Mouse (Mus musculus) neural tube, embryonic 15.5 days (tissue): ENCODE results near the gene Ibsp. TPM values are rescaled to one million over a fixed set of nuclear protein-coding genes. Genes with fewer than 3 reads are reported as not detected.

Source experiments
- ATAC-seq: fragments of 200-750 bp; cut with Nextera tagmentation; 2 replicates; pipeline ENCODE4 v1.8.0; 2017; ENCODE audit warnings: mild to moderate bottlenecking, moderate TSS enrichment, moderate library complexity; ENCODE audit not compliant: low FRiP score
- H3K27ac ChIP-seq: fragments of 300-500 bp; sonication (generic); replicated peaks from 2 replicates; pipeline ENCODE4 v1.5.1; 2015; ENCODE audit warnings: mild to moderate bottlenecking, inconsistent platforms
- H3K27me3 ChIP-seq: fragments of 300-500 bp; sonication (generic); replicated peaks from 2 replicates; pipeline ENCODE4 v1.6.1; 2015; ENCODE audit warnings: inconsistent platforms
- H3K36me3 ChIP-seq: fragments of 300-500 bp; sonication (generic); 2 replicates; pipeline ENCODE4 v1.6.1; 2015; ENCODE audit warnings: inconsistent platforms
- H3K4me1 ChIP-seq: fragments of 300-500 bp; sonication (generic); 2 replicates; pipeline ENCODE4 v1.6.1; 2015; ENCODE audit warnings: inconsistent platforms
- H3K4me2 ChIP-seq: fragments of 300-500 bp; sonication (generic); 2 replicates; pipeline ENCODE4 v1.6.1; 2015; ENCODE audit warnings: inconsistent platforms, mild to moderate bottlenecking, moderate library complexity
- H3K4me3 ChIP-seq: fragments of 300-500 bp; sonication (generic); replicated peaks from 2 replicates; pipeline ENCODE4 v1.5.1; 2015; ENCODE audit warnings: mild to moderate bottlenecking, inconsistent platforms
- H3K9ac ChIP-seq: fragments of 300-500 bp; sonication (generic); replicated peaks from 2 replicates; pipeline ENCODE4 v1.6.1; 2015; ENCODE audit warnings: mild to moderate bottlenecking, inconsistent platforms
- H3K9me3 ChIP-seq: fragments of 300-500 bp; sonication (generic); replicated peaks from 2 replicates; pipeline ENCODE4 v1.6.1; 2016; ENCODE audit warnings: inconsistent platforms
- WGBS: fragments of 180-500 bp; shearing (Covaris S2); methylation state at CpG from one replicate; pipeline ENCODE4 v1.1.7; 2015; ENCODE audit warnings: mixed read lengths; 5-methylcytosine and 5-hydroxymethylcytosine counted together
- microRNA-seq: library from miRNA; unstranded; fragments of <30 nt; microRNA quantifications from one replicate; pipeline ENCODE4, GENCODE M21; 2017
- polyA plus RNA-seq: library from polyadenylated mRNA; unstranded; fragments of >200 nt; fragmentation: Nextera tagmentation; extraction: Ambion mirVana; gene quantifications from 2 replicates; pipeline ENCODE4 v1.2.1, GENCODE M21; 2015

Ibsp gene
- polyA plus RNA-seq, 1 experiment from 2014 or later = 13.7 TPM

DNA sequence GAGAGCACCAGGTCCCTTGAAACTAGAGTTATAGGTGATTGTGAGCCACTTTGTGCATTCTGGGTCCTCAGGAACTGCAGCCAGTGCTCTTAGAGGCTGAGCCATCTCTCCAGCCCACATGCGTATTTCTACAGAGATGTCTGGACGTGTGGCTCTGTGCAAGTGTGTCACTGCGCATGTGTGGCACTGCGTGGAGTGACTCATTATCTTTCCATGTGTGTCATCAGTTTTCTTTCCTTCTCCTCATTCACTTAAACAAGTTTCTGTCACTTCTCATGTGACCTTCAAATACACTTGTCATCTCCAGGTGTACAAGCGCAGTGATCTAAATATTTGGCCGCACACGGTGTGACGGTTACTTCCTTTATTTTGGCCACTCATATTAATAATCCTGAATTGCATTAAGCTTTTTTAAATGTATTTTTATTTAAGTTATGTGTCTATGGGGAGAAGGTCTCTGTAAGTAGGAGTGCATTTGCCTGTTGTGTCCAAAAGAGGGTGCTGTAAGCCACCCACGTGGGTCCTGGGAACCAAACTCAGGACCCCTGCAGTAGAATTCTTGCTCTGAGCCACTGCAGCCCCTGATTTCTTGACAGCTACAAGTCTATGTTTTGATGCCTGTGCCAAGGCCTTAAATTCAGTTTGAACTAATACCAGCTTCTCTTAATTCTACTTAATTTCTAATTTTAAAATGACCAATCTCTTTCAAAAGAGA, 45.7 kb downstream of the Ibsp start:
- WGBS = 77% methylated on average over 9 of the region's 9 CpGs
- peaks cover 4% of the 10 kb centered on the region; the same call in 1 of the 2 replicates for H3K4me1 ChIP-seq
- no peak for ATAC-seq
- no peaks in the 10 kb centered on the region for H3K27me3 ChIP-seq
- no peak overlapping the region for H3K27ac ChIP-seq
- no peaks in the 10 kb centered on the region for H3K9me3 ChIP-seq
- H3K9ac ChIP-seq = no peak overlapping the region
- H3K36me3 ChIP-seq = no peaks in the 10 kb centered on the region
- no peak overlapping the region for H3K4me2 ChIP-seq
- H3K4me3 ChIP-seq = no peak overlapping the region

DNA sequence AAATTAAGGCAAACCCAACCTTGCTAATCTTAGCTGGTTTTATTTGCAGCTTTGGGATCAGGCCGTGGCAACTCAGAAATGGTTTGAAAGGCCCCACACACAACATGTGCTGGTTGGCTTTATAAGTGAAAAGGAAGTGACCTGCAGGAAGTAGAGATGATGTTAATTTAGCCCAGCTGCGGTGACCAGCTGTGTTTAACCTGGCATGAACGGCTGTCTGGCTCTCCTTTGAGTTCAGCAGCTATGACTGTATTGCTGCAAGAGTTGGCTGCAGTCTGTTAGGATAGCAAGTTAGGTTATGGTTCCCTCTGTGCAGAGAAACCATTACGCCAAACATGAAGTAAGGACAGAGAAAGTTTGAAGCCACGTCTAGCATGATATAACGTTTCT, 46.3 kb downstream of the Ibsp start:
- WGBS = 84% methylated on average over 6 of the region's 6 CpGs
- no peak overlapping the region for H3K4me2 ChIP-seq
- ATAC-seq = no peak
- H3K27ac ChIP-seq = no peak overlapping the region
- H3K9me3 ChIP-seq = no peaks in the 10 kb centered on the region
- no peaks in the 10 kb centered on the region for H3K4me1 ChIP-seq
- no peak overlapping the region for H3K4me3 ChIP-seq
- H3K36me3 ChIP-seq = no peaks in the 10 kb centered on the region
- no peak overlapping the region for H3K9ac ChIP-seq
- H3K27me3 ChIP-seq = no peaks in the 10 kb centered on the region

DNA sequence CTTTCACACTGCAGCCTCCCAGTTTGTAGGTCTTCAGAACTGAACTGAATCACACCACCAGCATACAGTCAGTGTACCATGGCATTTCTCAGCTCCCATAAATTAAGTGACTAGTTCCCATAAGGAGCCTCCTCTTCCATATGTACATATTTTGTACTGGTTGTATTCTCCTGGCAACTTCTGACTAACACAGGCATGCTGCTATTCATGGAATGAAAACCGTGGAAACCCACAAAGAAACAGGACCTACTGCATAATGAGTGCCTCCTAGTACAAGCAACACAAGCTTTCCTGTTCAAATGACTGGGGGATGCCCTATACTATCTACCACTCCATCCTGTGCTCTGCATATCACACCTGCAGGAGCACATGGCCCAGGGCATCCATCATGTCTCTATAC, 52.1 kb downstream of the Ibsp start:
- 58% methylated on average over 1 of the region's 1 CpGs for WGBS
- Histone ChIP-seq H3K4me2 (no peak overlapping the region), H3K9me3 (no peaks in the 10 kb centered on the region), H3K4me1 (no peaks in the 10 kb centered on the region), H3K9ac (no peak overlapping the region), H3K36me3 (no peaks in the 10 kb centered on the region), H3K4me3 (no peak overlapping the region), H3K27ac (no peak overlapping the region), H3K27me3 (no peaks in the 10 kb centered on the region)
- no peak for ATAC-seq

DNA sequence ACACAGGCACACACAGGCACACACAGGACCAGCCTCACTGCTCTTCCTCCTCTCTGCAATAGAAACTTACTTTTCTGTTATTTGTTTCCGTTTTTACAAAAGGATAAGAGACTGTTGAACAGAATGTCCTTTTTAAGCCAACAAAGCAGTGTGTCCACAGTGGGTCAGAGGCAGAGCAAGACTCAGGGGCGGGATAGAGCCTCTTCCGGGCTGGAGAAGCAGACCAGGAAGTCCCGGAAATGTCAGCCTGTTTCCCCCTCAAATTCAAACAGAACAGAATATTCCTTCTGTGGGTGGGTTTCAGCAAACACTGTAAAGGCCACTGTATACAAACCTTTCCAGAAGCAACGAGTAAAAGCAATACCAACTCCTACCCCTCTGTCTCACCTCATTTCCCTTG, 52.9 kb downstream of the Ibsp start:
- ATAC-seq = no peak
- no peaks in the 10 kb centered on the region for H3K36me3 ChIP-seq
- WGBS = 77% methylated on average over 5 of the region's 5 CpGs
- H3K4me1 ChIP-seq = no peaks in the 10 kb centered on the region
- no peak overlapping the region for H3K4me2 ChIP-seq
- no peaks in the 10 kb centered on the region for H3K9me3 ChIP-seq
- no peaks in the 10 kb centered on the region for H3K27me3 ChIP-seq
- no peak overlapping the region for H3K27ac ChIP-seq
- no peak overlapping the region for H3K4me3 ChIP-seq
- no peak overlapping the region for H3K9ac ChIP-seq

DNA sequence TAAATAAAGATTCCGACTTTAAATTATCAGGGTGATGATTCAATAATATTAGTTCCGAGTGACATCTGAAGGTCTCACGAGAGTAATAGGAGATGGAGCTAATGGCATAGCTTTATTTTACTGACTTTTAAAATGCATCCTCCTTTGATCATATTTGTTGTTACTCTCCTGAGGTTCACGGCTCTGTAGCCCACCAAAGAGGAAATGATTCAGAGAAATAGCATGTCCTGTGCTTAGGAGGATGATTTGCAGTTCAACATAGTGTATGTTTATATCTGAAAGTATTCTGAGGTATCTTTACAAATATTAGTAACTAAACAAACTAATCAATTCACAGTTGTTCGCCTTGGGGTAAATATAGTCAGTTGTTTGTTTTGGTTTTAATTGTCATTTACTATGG, 58.6 kb downstream of the Ibsp start:
- no peaks in the 10 kb centered on the region for H3K9me3 ChIP-seq
- H3K4me3 ChIP-seq = no peak overlapping the region
- H3K36me3 ChIP-seq = no peaks in the 10 kb centered on the region
- WGBS = 77% methylated on average over 5 of the region's 5 CpGs
- no peak overlapping the region for H3K4me2 ChIP-seq
- H3K27ac ChIP-seq = no peak overlapping the region
- no peak overlapping the region for H3K9ac ChIP-seq
- no peaks in the 10 kb centered on the region for H3K27me3 ChIP-seq
- no peak for ATAC-seq
- H3K4me1 ChIP-seq = no peaks in the 10 kb centered on the region

DNA sequence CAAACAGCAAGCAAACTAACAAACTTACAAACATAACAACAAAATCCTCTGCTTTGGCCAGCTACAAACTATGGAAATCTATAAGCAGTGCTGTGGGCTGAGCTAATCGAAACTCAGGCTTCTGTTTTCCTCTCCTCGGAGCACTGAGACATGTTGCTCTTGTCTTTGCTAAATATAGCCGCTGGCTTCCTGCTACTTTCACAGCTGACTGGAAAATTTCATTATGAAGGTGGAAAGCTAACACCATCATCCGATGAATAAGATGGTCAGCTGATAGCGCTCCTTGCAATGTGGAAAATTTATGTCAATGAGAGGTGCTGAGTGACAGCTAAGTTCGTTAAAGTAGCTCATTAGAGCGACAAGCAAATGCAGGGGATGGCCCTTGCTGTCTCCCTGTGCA, 59.6 kb downstream of the Ibsp start:
- Histone ChIP-seq H3K4me3 (no peak overlapping the region), H3K9ac (no peak overlapping the region), H3K4me2 (no peak overlapping the region), H3K27ac (no peak overlapping the region), H3K4me1 (no peaks in the 10 kb centered on the region), H3K36me3 (no peaks in the 10 kb centered on the region), H3K27me3 (no peaks in the 10 kb centered on the region), H3K9me3 (no peaks in the 10 kb centered on the region)
- no peak for ATAC-seq
- 67% methylated on average over 7 of the region's 7 CpGs for WGBS

DNA sequence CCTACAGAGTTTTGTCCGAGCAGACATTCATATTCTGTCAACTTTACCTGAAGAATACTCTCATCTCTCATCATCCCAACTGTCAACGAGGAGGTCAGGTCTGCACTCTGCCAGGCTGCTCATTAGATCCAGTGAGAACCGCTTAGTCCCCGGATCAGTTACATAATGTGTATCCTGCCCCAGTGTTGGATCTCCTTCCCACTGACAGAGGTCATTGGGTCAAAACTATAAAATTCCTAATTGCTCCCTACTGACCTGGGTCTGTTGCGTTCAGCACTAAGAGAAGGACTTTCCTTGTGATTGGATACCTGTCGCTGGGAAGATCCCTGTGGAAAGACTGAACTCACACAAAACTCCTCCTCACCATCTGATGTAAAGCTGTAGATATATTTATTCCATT, 60.3 kb downstream of the Ibsp start:
- no peak overlapping the region for H3K27ac ChIP-seq
- no peak overlapping the region for H3K9ac ChIP-seq
- no peak overlapping the region for H3K4me3 ChIP-seq
- ATAC-seq = no peak
- H3K27me3 ChIP-seq = no peaks in the 10 kb centered on the region
- H3K4me2 ChIP-seq = no peak overlapping the region
- no peaks in the 10 kb centered on the region for H3K9me3 ChIP-seq
- 44% methylated on average over 6 of the region's 6 CpGs for WGBS
- no peaks in the 10 kb centered on the region for H3K4me1 ChIP-seq
- no peaks in the 10 kb centered on the region for H3K36me3 ChIP-seq

Small RNA genes within 50 kb of the gene (microRNA-seq; reads per million reads assigned to microRNA genes)
- gene Gm23616 = not detected

Other genes with a start within 250 kb of the Ibsp start
- not detected in 2 replicates for gene Gm17660, start 221.6 kb upstream of the Ibsp start, polyA plus RNA-seq
- 479 and 515 TPM in 2 replicates for gene Sparcl1, start 185.4 kb upstream of the Ibsp start, polyA plus RNA-seq
- not detected in 2 replicates for gene Dspp, start 128.5 kb upstream of the Ibsp start, polyA plus RNA-seq
- gene Dmp1, start 96.6 kb upstream of the Ibsp start, polyA plus RNA-seq = 0.59 and 0.91 TPM in 2 replicates
- gene Mepe, start 26.2 kb downstream of the Ibsp start, polyA plus RNA-seq = not detected in 2 replicates
- 20.5 and 23.8 TPM in 2 replicates for gene Spp1, start 135.9 kb downstream of the Ibsp start, polyA plus RNA-seq
- gene Pkd2, start 160.3 kb downstream of the Ibsp start, polyA plus RNA-seq = 8.7 and 8.8 TPM in 2 replicates
- 11.7 and 13.2 TPM in 2 replicates for gene BC005561, start 209.2 kb downstream of the Ibsp start, polyA plus RNA-seq